Mouse (Mus musculus): ENCODE results near the gene Mbnl2. TPM values are rescaled to one million over a fixed set of nuclear protein-coding genes. Genes with fewer than 3 reads are reported as not detected.

Mbnl2 gene
- polyA plus RNA-seq, 1 experiment: 41.7 TPM

DNA sequence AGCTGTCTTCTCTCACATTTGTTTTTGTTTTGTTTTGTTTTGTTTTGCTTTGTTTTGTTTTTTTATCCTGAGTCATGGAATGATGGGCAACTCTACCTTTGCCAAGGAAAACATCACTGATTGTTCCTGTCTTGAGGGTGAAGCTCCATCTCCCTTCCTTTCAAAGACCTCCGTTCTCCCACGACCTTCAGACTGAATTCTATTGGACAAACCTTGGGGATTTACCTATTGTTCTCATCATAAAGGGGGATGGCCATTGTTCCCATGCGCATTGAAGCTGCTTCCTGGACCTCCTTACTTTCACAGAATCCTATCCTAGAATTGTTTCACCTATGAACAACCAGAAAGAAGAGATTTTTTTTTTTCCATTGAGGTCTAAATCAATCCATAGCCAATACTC, 118.7 kb downstream of the Mbnl2 start:
- TF ChIP-seq CTCF (IDR thresholded peaks at IDR 0.05; ENCODE audit: extremely low read depth, insufficient read length, insufficient replicate concordance, low read depth, low read length) (no peak), POLR2A (IDR thresholded peaks at IDR 0.05; ENCODE audit: low read depth, low read length) (no peak)
- WGBS: 87% methylated on average over 3 of the region's 3 CpGs
- H3K36me3 ChIP-seq (ENCODE audit: control insufficient read depth, insufficient read depth, low read length): peaks cover 40% of the 10 kb centered on the region

DNA sequence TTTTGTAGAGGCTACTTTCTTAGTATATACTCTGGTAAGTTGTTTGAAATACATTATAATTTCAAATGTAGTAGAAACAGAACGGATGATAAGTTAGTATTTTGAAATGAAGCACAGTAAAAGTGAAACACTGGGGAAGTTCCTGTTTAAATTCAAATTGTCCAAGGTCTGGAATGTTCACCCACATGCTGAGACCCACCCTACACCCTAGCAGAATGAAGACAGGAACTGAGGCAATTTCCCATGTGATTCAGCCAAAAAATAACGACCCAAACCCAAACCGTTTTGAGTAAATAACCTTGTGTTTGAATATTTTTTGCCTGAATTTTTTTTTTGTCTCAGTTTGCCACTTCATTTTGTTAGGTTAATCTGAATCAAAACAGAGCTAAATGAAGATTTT, 119.4 kb downstream of the Mbnl2 start:
- 67% methylated on average over 3 of the region's 3 CpGs for WGBS
- Histone ChIP-seq H3K27ac (ENCODE audit: insufficient read depth, low read depth, low read length) (no peak overlapping the region), H3K27me3 (ENCODE audit: control insufficient read depth, insufficient read depth, low read length) (no peaks in the 10 kb centered on the region), H3K4me1 (ENCODE audit: control insufficient read depth, insufficient read depth, insufficient read length, low read length) (peaks cover 2% of the 10 kb centered on the region; the same call in 1 of the 2 replicates), H3K4me3 (ENCODE audit: low read depth, low read length) (no peak overlapping the region), H3K36me3 (ENCODE audit: control insufficient read depth, insufficient read depth, low read length) (peaks cover 39% of the 10 kb centered on the region)
- TF ChIP-seq POLR2A (IDR thresholded peaks at IDR 0.05; ENCODE audit: low read depth, low read length) (no peak), CTCF (IDR thresholded peaks at IDR 0.05; ENCODE audit: extremely low read depth, insufficient read length, insufficient replicate concordance, low read depth, low read length) (no peak)

More for the DNA sequence above, 118.7 kb downstream of the Mbnl2 start:
- H3K27me3 ChIP-seq (ENCODE audit: control insufficient read depth, insufficient read depth, low read length): no peaks in the 10 kb centered on the region
- H3K4me1 ChIP-seq (ENCODE audit: control insufficient read depth, insufficient read depth, insufficient read length, low read length): peaks cover 2% of the 10 kb centered on the region; the same call in 1 of the 2 replicates
- H3K27ac ChIP-seq (ENCODE audit: insufficient read depth, low read depth, low read length): no peak overlapping the region
- H3K4me3 ChIP-seq (ENCODE audit: low read depth, low read length): no peak overlapping the region

DNA sequence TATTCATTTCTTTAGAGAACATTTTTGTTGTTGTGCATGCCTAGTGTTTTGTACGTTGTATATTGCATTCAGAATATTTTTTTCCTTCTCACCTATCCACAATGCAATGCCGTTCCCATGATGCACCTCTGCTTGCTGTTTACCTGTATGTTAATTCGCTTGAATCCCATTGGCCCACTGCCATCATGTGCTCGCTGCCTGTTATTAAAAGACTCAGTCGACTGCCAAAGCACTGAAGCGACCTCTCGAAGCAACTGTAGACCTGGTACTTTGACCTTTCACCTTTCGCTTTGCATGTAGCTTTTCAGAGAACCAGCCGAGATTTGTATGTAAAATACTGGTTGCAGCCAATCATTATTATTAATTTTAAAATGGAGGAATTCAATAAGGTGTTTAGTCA, 120.0 kb downstream of the Mbnl2 start:
- H3K27ac ChIP-seq (ENCODE audit: insufficient read depth, low read depth, low read length): no peak overlapping the region
- peaks cover 36% of the 10 kb centered on the region for H3K36me3 ChIP-seq (ENCODE audit: control insufficient read depth, insufficient read depth, low read length)
- H3K27me3 ChIP-seq (ENCODE audit: control insufficient read depth, insufficient read depth, low read length): no peaks in the 10 kb centered on the region
- TF ChIP-seq CTCF (IDR thresholded peaks at IDR 0.05; ENCODE audit: extremely low read depth, insufficient read length, insufficient replicate concordance, low read depth, low read length) (no peak), POLR2A (IDR thresholded peaks at IDR 0.05; ENCODE audit: low read depth, low read length) (no peak)
- peaks cover 2% of the 10 kb centered on the region; the same call in 1 of the 2 replicates for H3K4me1 ChIP-seq (ENCODE audit: control insufficient read depth, insufficient read depth, insufficient read length, low read length)
- WGBS: 64% methylated on average over 9 of the region's 9 CpGs
- H3K4me3 ChIP-seq (ENCODE audit: low read depth, low read length): no peak overlapping the region

DNA sequence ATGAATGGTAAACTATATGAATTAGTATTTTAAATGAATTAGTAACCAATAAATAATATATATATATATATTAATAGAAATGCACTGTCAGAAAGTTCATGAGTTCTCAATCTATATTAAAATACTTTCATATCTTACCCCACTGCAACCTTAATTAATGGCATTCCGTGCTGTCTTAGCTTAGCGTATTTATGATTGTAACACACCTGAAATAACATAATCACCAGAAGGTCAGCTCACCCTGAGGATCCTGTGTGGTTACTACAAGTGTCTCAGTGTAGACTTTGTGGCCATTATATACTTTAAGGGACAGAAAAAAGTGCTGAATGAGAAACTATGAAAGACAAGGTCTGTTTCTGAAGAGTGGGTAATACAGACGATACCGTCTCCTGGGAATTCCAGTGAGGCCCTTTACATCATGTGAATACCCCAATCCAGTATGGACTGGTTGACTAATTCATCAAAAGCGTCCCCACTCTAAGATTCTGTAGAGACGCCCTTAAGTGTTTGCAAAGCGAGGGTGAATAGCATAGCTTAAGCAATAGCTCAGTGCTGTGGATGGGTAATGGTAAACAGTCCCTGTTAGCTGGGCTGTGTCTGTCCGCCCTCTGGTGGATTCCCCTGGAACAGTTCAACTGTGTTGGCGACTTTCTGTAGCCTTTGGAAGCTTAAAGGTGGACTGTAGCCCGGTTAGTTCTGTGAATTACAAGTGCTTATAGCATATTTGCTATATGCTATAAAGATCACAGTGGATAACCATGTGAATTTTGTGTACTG, 122.6 kb downstream of the Mbnl2 start:
- H3K36me3 ChIP-seq (ENCODE audit: control insufficient read depth, insufficient read depth, low read length): peaks cover 41% of the 10 kb centered on the region
- no peaks in the 10 kb centered on the region for H3K27me3 ChIP-seq (ENCODE audit: control insufficient read depth, insufficient read depth, low read length)
- WGBS: 49% methylated on average over 10 of the region's 10 CpGs

DNA sequence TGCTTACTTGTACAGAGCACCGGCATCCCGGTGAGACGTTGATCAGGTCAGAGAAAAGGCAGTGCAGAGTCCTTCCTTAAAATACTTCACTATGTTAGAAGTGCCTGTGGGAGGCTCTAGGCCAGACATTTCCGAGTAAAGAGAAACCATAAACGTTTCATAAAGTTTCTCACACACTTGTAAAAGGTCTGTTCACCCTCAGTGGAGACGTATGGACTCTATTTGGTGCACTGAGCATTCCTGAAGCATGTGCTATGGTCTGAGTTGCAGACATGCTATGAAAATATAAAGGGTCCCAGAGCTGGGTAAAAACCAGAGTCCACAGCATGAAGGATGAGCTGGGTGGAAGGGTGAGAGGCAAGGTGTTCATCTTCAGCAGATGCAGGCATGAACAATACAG, 124.1 kb downstream of the Mbnl2 start:
- H3K27ac ChIP-seq (ENCODE audit: insufficient read depth, low read depth, low read length): no peak overlapping the region
- no peaks in the 10 kb centered on the region for H3K27me3 ChIP-seq (ENCODE audit: control insufficient read depth, insufficient read depth, low read length)
- 82% methylated on average over 6 of the region's 6 CpGs for WGBS
- no peak overlapping the region for H3K4me3 ChIP-seq (ENCODE audit: low read depth, low read length)
- TF ChIP-seq POLR2A (IDR thresholded peaks at IDR 0.05; ENCODE audit: low read depth, low read length): no peak
- no peak for TF ChIP-seq CTCF (IDR thresholded peaks at IDR 0.05; ENCODE audit: extremely low read depth, insufficient read length, insufficient replicate concordance, low read depth, low read length)
- H3K4me1 ChIP-seq (ENCODE audit: control insufficient read depth, insufficient read depth, insufficient read length, low read length): peaks cover 2% of the 10 kb centered on the region; the same call in 1 of the 2 replicates
- peaks cover 40% of the 10 kb centered on the region for H3K36me3 ChIP-seq (ENCODE audit: control insufficient read depth, insufficient read depth, low read length)

More for the DNA sequence above, 122.6 kb downstream of the Mbnl2 start:
- TF ChIP-seq POLR2A (IDR thresholded peaks at IDR 0.05; ENCODE audit: low read depth, low read length) (no peak), CTCF (IDR thresholded peaks at IDR 0.05; ENCODE audit: extremely low read depth, insufficient read length, insufficient replicate concordance, low read depth, low read length) (peak; percentile 86; the same call in 1 of the 2 replicates)
- H3K27ac ChIP-seq (ENCODE audit: insufficient read depth, low read depth, low read length): no peak overlapping the region
- H3K4me1 ChIP-seq (ENCODE audit: control insufficient read depth, insufficient read depth, insufficient read length, low read length): peaks cover 2% of the 10 kb centered on the region; the same call in 1 of the 2 replicates
- H3K4me3 ChIP-seq (ENCODE audit: low read depth, low read length): no peak overlapping the region

DNA sequence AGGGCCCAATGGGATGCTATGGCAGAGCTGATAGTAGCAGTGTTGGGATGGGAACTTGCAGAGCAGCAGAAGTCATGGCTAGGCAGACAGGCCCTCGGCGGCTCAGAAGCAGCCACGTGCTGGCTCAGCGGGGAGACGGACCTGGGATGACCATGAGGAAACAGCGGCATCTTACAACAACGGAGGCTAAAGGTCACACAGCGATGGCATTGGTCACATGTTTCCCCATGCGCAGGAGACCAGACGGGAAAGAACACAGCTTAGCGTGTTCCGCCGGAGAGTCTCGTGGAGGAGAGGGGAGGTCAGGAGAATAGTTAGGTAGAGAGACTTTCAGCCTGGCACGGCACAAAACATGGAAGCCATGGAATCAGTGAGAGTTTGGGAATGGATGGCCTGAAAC, 125.7 kb downstream of the Mbnl2 start:
- H3K36me3 ChIP-seq (ENCODE audit: control insufficient read depth, insufficient read depth, low read length): peaks cover 45% of the 10 kb centered on the region
- no peaks in the 10 kb centered on the region for H3K27me3 ChIP-seq (ENCODE audit: control insufficient read depth, insufficient read depth, low read length)
- H3K4me1 ChIP-seq (ENCODE audit: control insufficient read depth, insufficient read depth, insufficient read length, low read length): peaks cover 7% of the 10 kb centered on the region
- H3K27ac ChIP-seq (ENCODE audit: insufficient read depth, low read depth, low read length): no peak overlapping the region
- TF ChIP-seq POLR2A (IDR thresholded peaks at IDR 0.05; ENCODE audit: low read depth, low read length) (no peak), CTCF (IDR thresholded peaks at IDR 0.05; ENCODE audit: extremely low read depth, insufficient read length, insufficient replicate concordance, low read depth, low read length) (no peak)
- no peak overlapping the region for H3K4me3 ChIP-seq (ENCODE audit: low read depth, low read length)
- 94% methylated on average over 15 of the region's 15 CpGs for WGBS

DNA sequence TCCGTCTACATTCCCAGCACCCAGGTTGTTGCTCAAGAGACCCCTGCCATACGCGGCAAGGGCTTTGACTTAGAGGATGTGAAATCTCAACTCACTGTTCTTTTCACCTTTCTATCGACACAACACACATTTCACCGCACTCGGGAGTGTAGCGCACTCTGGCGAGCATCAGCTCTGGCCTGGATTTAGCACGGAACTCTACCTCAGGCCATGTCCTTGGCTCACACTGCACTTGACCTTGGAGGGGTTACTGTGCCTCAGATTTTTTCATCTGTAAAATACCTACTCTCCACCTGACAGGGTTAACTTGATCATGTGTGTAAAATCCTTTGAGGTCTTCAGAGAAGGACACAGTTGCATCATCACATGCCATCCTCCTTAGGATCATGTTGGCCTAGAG, 127.2 kb downstream of the Mbnl2 start:
- 94% methylated on average over 9 of the region's 9 CpGs for WGBS
- no peak overlapping the region for H3K27ac ChIP-seq (ENCODE audit: insufficient read depth, low read depth, low read length)
- H3K4me1 ChIP-seq (ENCODE audit: control insufficient read depth, insufficient read depth, insufficient read length, low read length): peaks cover 9% of the 10 kb centered on the region
- no peak overlapping the region for H3K4me3 ChIP-seq (ENCODE audit: low read depth, low read length)
- no peaks in the 10 kb centered on the region for H3K27me3 ChIP-seq (ENCODE audit: control insufficient read depth, insufficient read depth, low read length)
- no peak for TF ChIP-seq POLR2A (IDR thresholded peaks at IDR 0.05; ENCODE audit: low read depth, low read length)
- no peak for TF ChIP-seq CTCF (IDR thresholded peaks at IDR 0.05; ENCODE audit: extremely low read depth, insufficient read length, insufficient replicate concordance, low read depth, low read length)
- peaks cover 32% of the 10 kb centered on the region for H3K36me3 ChIP-seq (ENCODE audit: control insufficient read depth, insufficient read depth, low read length)

All from small intestine, adult 2 months (tissue).